Mouse (Mus musculus) midbrain, embryonic 13.5 days (tissue): ENCODE measurements around the gene Kif5a. TPM values are rescaled to one million over a fixed set of nuclear protein-coding genes. Genes with fewer than 3 reads are reported as not detected.

Experiments used
- ATAC-seq: fragments of 200-750 bp; cut with Nextera tagmentation; 2 replicates; pipeline ENCODE4 v1.8.0; 2017; ENCODE audit warnings: mild to moderate bottlenecking, moderate TSS enrichment, moderate library complexity
- H3K27ac ChIP-seq: fragments of 300-500 bp; sonication (generic); 2 replicates; pipeline ENCODE4 v1.5.1; 2015; ENCODE audit warnings: inconsistent platforms, mild to moderate bottlenecking, moderate library complexity
- H3K27me3 ChIP-seq: fragments of 300-500 bp; sonication (generic); 2 replicates; pipeline ENCODE4 v1.6.1; 2015; ENCODE audit warnings: mild to moderate bottlenecking, inconsistent platforms
- H3K36me3 ChIP-seq: fragments of 300-500 bp; sonication (generic); 2 replicates; pipeline ENCODE4 v1.6.1; 2015; ENCODE audit warnings: mild to moderate bottlenecking, inconsistent platforms
- H3K4me1 ChIP-seq: fragments of 300-500 bp; sonication (generic); replicated peaks from 2 replicates; pipeline ENCODE4 v1.6.1; 2015; ENCODE audit warnings: inconsistent platforms
- H3K4me2 ChIP-seq: fragments of 300-500 bp; sonication (generic); replicated peaks from 2 replicates; pipeline ENCODE4 v1.6.1; 2015; ENCODE audit warnings: moderate library complexity, mild to moderate bottlenecking, inconsistent platforms
- H3K4me3 ChIP-seq: fragments of 300-500 bp; sonication (generic); replicated peaks from 2 replicates; pipeline ENCODE4 v1.5.1; 2015; ENCODE audit warnings: mild to moderate bottlenecking, inconsistent platforms
- H3K9ac ChIP-seq: fragments of 300-500 bp; sonication (generic); replicated peaks from 2 replicates; pipeline ENCODE4 v1.6.1; 2015; ENCODE audit warnings: mild to moderate bottlenecking, inconsistent platforms
- H3K9me3 ChIP-seq: fragments of 300-500 bp; sonication (generic); 2 replicates; pipeline ENCODE4 v1.6.1; 2016; ENCODE audit warnings: mild to moderate bottlenecking, inconsistent platforms
- WGBS: fragments of 180-500 bp; shearing (Covaris S2); methylation state at CpG from one replicate; pipeline ENCODE4 v1.1.7; 2015; 5-methylcytosine and 5-hydroxymethylcytosine counted together
- polyA plus RNA-seq: library from polyadenylated mRNA; unstranded; fragments of >200 nt; fragmentation: Nextera tagmentation; extraction: Ambion mirVana; gene quantifications from 2 replicates; pipeline ENCODE4 v1.2.1, GENCODE M21; 2015

Kif5a gene
- polyA plus RNA-seq, 1 experiment from 2014 or later, result 73.0 TPM

GRCm38 (mm10) chr10:127294895-127295510 is 31.9 kb upstream of the Kif5a start:
- 95% methylated on average over 10 of the region's 10 CpGs for WGBS
- H3K4me1 ChIP-seq, result peaks cover 26% of the 10 kb centered on the region

GRCm38 (mm10) chr10:127293590-127294113 is 30.5 kb upstream of the Kif5a start:
- Histone ChIP-seq H3K4me2 (no peak overlapping the region), H3K9ac (no peak overlapping the region), H3K4me1 (peaks cover 35% of the 10 kb centered on the region), H3K27me3 (no peaks in the 10 kb centered on the region), H3K4me3 (no peak overlapping the region), H3K36me3 (peaks cover 51% of the 10 kb centered on the region), H3K9me3 (no peaks in the 10 kb centered on the region), H3K27ac (no peak overlapping the region)
- ATAC-seq, result no peak
- WGBS, result 90% methylated on average over 3 of the region's 3 CpGs

More at GRCm38 (mm10) chr10:127294895-127295510, 31.9 kb upstream of the Kif5a start:
- H3K9me3 ChIP-seq, result no peaks in the 10 kb centered on the region
- H3K9ac ChIP-seq, result no peak overlapping the region
- H3K36me3 ChIP-seq, result peaks cover 64% of the 10 kb centered on the region
- no peak overlapping the region for H3K4me3 ChIP-seq
- ATAC-seq, result no peak
- H3K27me3 ChIP-seq, result no peaks in the 10 kb centered on the region
- no peak overlapping the region for H3K27ac ChIP-seq
- H3K4me2 ChIP-seq, result no peak overlapping the region

- no peak overlapping the region for H3K27ac ChIP-seq
- no peak overlapping the region for H3K4me3 ChIP-seq
- H3K9ac ChIP-seq, result no peak overlapping the region
- peaks cover 37% of the 10 kb centered on the region for H3K4me1 ChIP-seq
- 89% methylated on average over 6 of the region's 6 CpGs for WGBS
- no peaks in the 10 kb centered on the region for H3K27me3 ChIP-seq
- peaks cover 50% of the 10 kb centered on the region for H3K36me3 ChIP-seq
- H3K9me3 ChIP-seq, result no peaks in the 10 kb centered on the region
- no peak overlapping the region for H3K4me2 ChIP-seq
- ATAC-seq, result no peak
These were observed 29.9 kb upstream of the Kif5a start for GRCm38 (mm10) chr10:127292987-127293538.

- H3K9ac ChIP-seq, result peak overlapping the region; percentile 81
- H3K4me2 ChIP-seq, result peak overlapping the region; percentile 86
- peaks cover 47% of the 10 kb centered on the region for H3K4me1 ChIP-seq
- H3K36me3 ChIP-seq, result peaks cover 43% of the 10 kb centered on the region
- H3K4me3 ChIP-seq, result peak overlapping the region; percentile 71
- no peaks in the 10 kb centered on the region for H3K9me3 ChIP-seq
- no peak for ATAC-seq
- WGBS, result 40% methylated on average over 5 of the region's 5 CpGs
- no peaks in the 10 kb centered on the region for H3K27me3 ChIP-seq
- H3K27ac ChIP-seq, result peak overlapping the region; percentile 97; the same call in 1 of the 2 replicates
These were observed 28.9 kb upstream of the Kif5a start for GRCm38 (mm10) chr10:127291881-127292638.

GRCm38 (mm10) chr10:127290930-127291880 is 28.1 kb upstream of the Kif5a start:
- Histone ChIP-seq H3K4me2 (peak overlapping the region; percentile 86), H3K9me3 (no peaks in the 10 kb centered on the region), H3K36me3 (peaks cover 43% of the 10 kb centered on the region), H3K4me3 (peak overlapping the region; percentile 71), H3K27me3 (no peaks in the 10 kb centered on the region), H3K27ac (peak overlapping the region; percentile 97), H3K9ac (peak overlapping the region; percentile 81), H3K4me1 (peaks cover 56% of the 10 kb centered on the region)
- ATAC-seq, result peak; percentile 61
- 3% methylated on average over 19 of the region's 19 CpGs for WGBS

GRCm38 (mm10) chr10:127290307-127290929 is 27.3 kb upstream of the Kif5a start:
- ATAC-seq, result peak; percentile 90
- peak overlapping the region; percentile 71 for H3K4me3 ChIP-seq
- peak overlapping the region; percentile 97 for H3K27ac ChIP-seq
- H3K9me3 ChIP-seq, result no peaks in the 10 kb centered on the region
- peak overlapping the region; percentile 86 for H3K4me2 ChIP-seq
- H3K36me3 ChIP-seq, result peaks cover 43% of the 10 kb centered on the region
- H3K9ac ChIP-seq, result peak overlapping the region; percentile 82
- H3K4me1 ChIP-seq, result peaks cover 63% of the 10 kb centered on the region
- WGBS, result under 1% methylated on average over 44 of the region's 47 CpGs
- H3K27me3 ChIP-seq, result no peaks in the 10 kb centered on the region

- H3K4me2 ChIP-seq, result peak overlapping the region; percentile 86
- ATAC-seq, result peak; percentile 5
- peak overlapping the region; percentile 97 for H3K27ac ChIP-seq
- 3% methylated on average over 15 of the region's 15 CpGs for WGBS
- peak overlapping the region; percentile 71 for H3K4me3 ChIP-seq
- peak overlapping the region; percentile 82 for H3K9ac ChIP-seq
- H3K36me3 ChIP-seq, result peaks cover 43% of the 10 kb centered on the region
- no peaks in the 10 kb centered on the region for H3K9me3 ChIP-seq
- peaks cover 70% of the 10 kb centered on the region for H3K4me1 ChIP-seq
- H3K27me3 ChIP-seq, result no peaks in the 10 kb centered on the region
These were observed 26.5 kb upstream of the Kif5a start for GRCm38 (mm10) chr10:127289573-127290191.

- peaks cover 73% of the 10 kb centered on the region for H3K4me1 ChIP-seq
- no peaks in the 10 kb centered on the region for H3K9me3 ChIP-seq
- peaks cover 43% of the 10 kb centered on the region for H3K36me3 ChIP-seq
- H3K4me3 ChIP-seq, result peak within 1 kb of the TSS; percentile 71
- peak within 1 kb of the TSS; percentile 86 for H3K4me2 ChIP-seq
- peak; percentile 7 for ATAC-seq
- H3K27ac ChIP-seq, result peak within 1 kb of the TSS; percentile 97
- peak within 1 kb of the TSS; percentile 82 for H3K9ac ChIP-seq
- no peaks in the 10 kb centered on the region for H3K27me3 ChIP-seq
- WGBS, result under 1% methylated on average over 37 of the region's 65 CpGs
These were observed 25.8 kb upstream of the Kif5a start, which contains the start of gene Mbd6 for GRCm38 (mm10) chr10:127288800-127289572. TSS of gene Mbd6 (minus strand) at chr10:127289018.

GRCm38 (mm10) chr10:127288328-127288799 is 25.2 kb upstream of the Kif5a start:
- Histone ChIP-seq H3K4me2 (peak overlapping the region; percentile 86), H3K9me3 (no peaks in the 10 kb centered on the region), H3K4me3 (peak overlapping the region; percentile 71), H3K27ac (peak overlapping the region; percentile 97), H3K9ac (peak overlapping the region; percentile 82), H3K36me3 (peaks cover 43% of the 10 kb centered on the region), H3K27me3 (no peaks in the 10 kb centered on the region), H3K4me1 (peaks cover 73% of the 10 kb centered on the region)
- WGBS, result 0% methylated on average over 21 of the region's 28 CpGs
- 0 out of 2 replicates have a peak, but pooled peaks have one; percentile 1 for ATAC-seq

GRCm38 (mm10) chr10:127287936-127288293 is 24.8 kb upstream of the Kif5a start:
- H3K4me3 ChIP-seq, result peak overlapping the region; percentile 71
- H3K36me3 ChIP-seq, result peaks cover 44% of the 10 kb centered on the region
- H3K9me3 ChIP-seq, result no peaks in the 10 kb centered on the region
- H3K4me2 ChIP-seq, result peak overlapping the region; percentile 86
- ATAC-seq, result no peak
- peak overlapping the region; percentile 97 for H3K27ac ChIP-seq
- H3K27me3 ChIP-seq, result no peaks in the 10 kb centered on the region
- H3K4me1 ChIP-seq, result peaks cover 69% of the 10 kb centered on the region
- WGBS, result 3% methylated on average over 3 of the region's 3 CpGs
- peak overlapping the region; percentile 82 for H3K9ac ChIP-seq
